In genomic region chr19:44989567-44990495, GRCm38 (mm10) we compare ENCODE assay signal across 9 mouse cellular contexts. TPM values are rescaled to one million over a fixed set of nuclear protein-coding genes. Genes with fewer than 3 reads are reported as not detected.
A peak's percentile ranks its signal among the peaks of the same experiment; 100 is the strongest.
DNase-seq lines count a peak whose midpoint lies in the region; ATAC-seq lines count a peak whose summit lies in the region.
"Had no signal": no experiment of that assay in that cellular context is flagged by ENCODE, and none has a peak within 500 bp of the region (broad histone marks: within the 10 kb centered on the region; RNA-seq: fewer than 3 reads in every experiment).

No protein-coding gene starts in this region.

- DNase-seq in layer of hippocampus, adult 11-12 months (ENCODE audit: low spot score) = peak; percentile 6
- DNase-seq in layer of hippocampus, adult 18-20 months (ENCODE audit: low spot score in 2 of 2) = no peak
- no peak for DNase-seq in embryonic facial prominence, embryonic 10.5 days (ENCODE audit: low spot score)
- peak; percentile 65 for DNase-seq in intestine, embryonic 14.5 days (ENCODE audit: low spot score)
- no peak for DNase-seq in liver, embryonic 13.5 days
- no peak for DNase-seq in urinary bladder, adult 2 months (ENCODE audit: low spot score)
- no peak for DNase-seq in left cerebral cortex, adult 11 months (ENCODE audit: low spot score)
- no peak for DNase-seq in ovary, postnatal 14 days (ENCODE audit: low spot score)

- H3K4me1 ChIP-seq in embryonic facial prominence, embryonic 10.5 days = peaks cover 55% of the 10 kb centered on the region
- H3K4me1 ChIP-seq in intestine, embryonic 14.5 days (replicated peaks; ENCODE audit: control insufficient read depth, insufficient read depth, low read length) = peaks cover 16% of the 10 kb centered on the region
- H3K4me1 ChIP-seq in liver, embryonic 13.5 days (replicated peaks) = peaks cover 39% of the 10 kb centered on the region

- peak overlapping the region; percentile 98 for H3K4me2 ChIP-seq in intestine, embryonic 14.5 days (ENCODE audit: low read length)
- peak overlapping the region; percentile 69 for H3K4me2 ChIP-seq in liver, embryonic 13.5 days

- no peaks in the 10 kb centered on the region for H3K9me3 ChIP-seq in embryonic facial prominence, embryonic 10.5 days
- no peaks in the 10 kb centered on the region for H3K9me3 ChIP-seq in intestine, embryonic 14.5 days (ENCODE audit: control insufficient read depth, low read length)
- H3K9me3 ChIP-seq in liver, embryonic 13.5 days (replicated peaks) = no peaks in the 10 kb centered on the region

- H3K27me3 ChIP-seq in embryonic facial prominence, embryonic 10.5 days (replicated peaks; ENCODE audit: low read depth, poor library complexity, severe bottlenecking) = 0 out of 2 replicates have a peak, but pooled peaks cover 18% of the 10 kb centered on the region
- no peaks in the 10 kb centered on the region for H3K27me3 ChIP-seq in intestine, embryonic 14.5 days (replicated peaks; ENCODE audit: control insufficient read depth, insufficient read depth, low read length)
- H3K27me3 ChIP-seq in liver, embryonic 13.5 days = peaks cover 47% of the 10 kb centered on the region

- WGBS in embryonic facial prominence, embryonic 10.5 days = 6% methylated on average over 22 of the region's 22 CpGs
- WGBS in intestine, embryonic 14.5 days = 5% methylated on average over 22 of the region's 22 CpGs
- WGBS in liver, embryonic 13.5 days (ENCODE audit: insufficient replicate concordance) = 15% methylated on average over 22 of the region's 22 CpGs

- ATAC-seq in intestine, embryonic 14.5 days (replicated peaks; ENCODE audit: low FRiP score, low TSS enrichment, low read depth) = no peak
- ATAC-seq in liver, embryonic 13.5 days (ENCODE audit: low read depth) = no peak

- H3K36me3 ChIP-seq in embryonic facial prominence, embryonic 10.5 days (replicated peaks) = peaks cover 11% of the 10 kb centered on the region; the same call in 1 of the 2 replicates
- H3K36me3 ChIP-seq in intestine, embryonic 14.5 days (ENCODE audit: control insufficient read depth, insufficient read depth, low read length) = peaks cover 16% of the 10 kb centered on the region; the same call in 1 of the 2 replicates
- 0 out of 2 replicates have a peak, but pooled peaks cover 1% of the 10 kb centered on the region for H3K36me3 ChIP-seq in liver, embryonic 13.5 days

- H3K9ac ChIP-seq in intestine, embryonic 14.5 days (ENCODE audit: low read length) = peak overlapping the region; percentile 74
- peak overlapping the region; percentile 61 for H3K9ac ChIP-seq in liver, embryonic 13.5 days

- H3K27ac ChIP-seq in embryonic facial prominence, embryonic 10.5 days (replicated peaks) = peak overlapping the region; percentile 89
- H3K27ac ChIP-seq in intestine, embryonic 14.5 days (ENCODE audit: low read depth) = peak overlapping the region; percentile 67
- peak overlapping the region; percentile 73 for H3K27ac ChIP-seq in liver, embryonic 13.5 days
- H3K27ac ChIP-seq: macrophage had no signal

- H3K4me3 ChIP-seq in embryonic facial prominence, embryonic 10.5 days = peak overlapping the region; percentile 87
- H3K4me3 ChIP-seq in intestine, embryonic 14.5 days (ENCODE audit: low read depth, low read length) = peak overlapping the region; percentile 68
- peak overlapping the region; percentile 60 for H3K4me3 ChIP-seq in liver, embryonic 13.5 days (replicated peaks)

RNA-seq across cellular contexts. Expression of gene Sema4g, which starts 0.9 kb away (rescaled TPM):
- 10 to 100 TPM; 19.1 to 20.8 TPM for total RNA-seq in layer of hippocampus, adult 18-20 months (2021)
- 3.7 and 4.8 TPM in 2 replicates for polyA plus RNA-seq in embryonic facial prominence, embryonic 10.5 days (2016; fragmentation: Nextera tagmentation; extraction: Ambion mirVana)
- polyA plus RNA-seq in intestine, embryonic 14.5 days (2014; fragmentation: Nextera tagmentation; extraction: Ambion mirVana) = 14.5 and 16.3 TPM in 2 replicates
- 2.2 and 2.5 TPM in 2 replicates for polyA plus RNA-seq in liver, embryonic 13.5 days (2015; fragmentation: Nextera tagmentation; extraction: Ambion mirVana)
- 61.6 and 68.4 TPM in 2 replicates for polyA plus RNA-seq in urinary bladder, adult 2 months (2012; rRNA removed)

RNA-seq across cellular contexts. Expression of gene Twnk, which starts 15.6 kb away (rescaled TPM):
- total RNA-seq in layer of hippocampus, adult 18-20 months (2021) = 10 to 100 TPM; 15.6 to 16.5 TPM
- polyA plus RNA-seq in embryonic facial prominence, embryonic 10.5 days (2016; fragmentation: Nextera tagmentation; extraction: Ambion mirVana) = 40.9 and 41.8 TPM in 2 replicates
- polyA plus RNA-seq in intestine, embryonic 14.5 days (2014; fragmentation: Nextera tagmentation; extraction: Ambion mirVana) = 16.7 and 18.4 TPM in 2 replicates
- 13.2 and 14.3 TPM in 2 replicates for polyA plus RNA-seq in liver, embryonic 13.5 days (2015; fragmentation: Nextera tagmentation; extraction: Ambion mirVana)
- 11.1 and 13.9 TPM in 2 replicates for polyA plus RNA-seq in urinary bladder, adult 2 months (2012; rRNA removed)

RNA-seq across cellular contexts. Expression of gene Mrpl43, which starts 16.4 kb away (rescaled TPM):
- total RNA-seq in layer of hippocampus, adult 18-20 months (2021) = 10 to 100 TPM; 40.6 to 42.2 TPM
- polyA plus RNA-seq in embryonic facial prominence, embryonic 10.5 days (2016; fragmentation: Nextera tagmentation; extraction: Ambion mirVana) = 70.6 and 74.8 TPM in 2 replicates
- polyA plus RNA-seq in intestine, embryonic 14.5 days (2014; fragmentation: Nextera tagmentation; extraction: Ambion mirVana) = 65.4 and 70.3 TPM in 2 replicates
- polyA plus RNA-seq in liver, embryonic 13.5 days (2015; fragmentation: Nextera tagmentation; extraction: Ambion mirVana) = 40.2 and 42.4 TPM in 2 replicates
- polyA plus RNA-seq in urinary bladder, adult 2 months (2012; rRNA removed) = 54.6 and 64.0 TPM in 2 replicates

RNA-seq across cellular contexts. Expression of gene Lzts2, which starts 24.4 kb away (rescaled TPM):
- total RNA-seq in layer of hippocampus, adult 18-20 months (2021) = 10 to 100 TPM; 32.0 to 35.6 TPM
- polyA plus RNA-seq in embryonic facial prominence, embryonic 10.5 days (2016; fragmentation: Nextera tagmentation; extraction: Ambion mirVana) = 69.8 and 75.0 TPM in 2 replicates
- polyA plus RNA-seq in intestine, embryonic 14.5 days (2014; fragmentation: Nextera tagmentation; extraction: Ambion mirVana) = 50.6 and 52.1 TPM in 2 replicates
- polyA plus RNA-seq in liver, embryonic 13.5 days (2015; fragmentation: Nextera tagmentation; extraction: Ambion mirVana) = 6.9 and 8.3 TPM in 2 replicates
- polyA plus RNA-seq in urinary bladder, adult 2 months (2012; rRNA removed) = 54.3 and 71.9 TPM in 2 replicates

RNA-seq across cellular contexts. Expression of gene Pdzd7, which starts 55.7 kb away (rescaled TPM):
- 1 to 10 TPM; 1.8 to 2.6 TPM for total RNA-seq in layer of hippocampus, adult 18-20 months (2021)
- 0.27 and 0.65 TPM in 2 replicates for polyA plus RNA-seq in embryonic facial prominence, embryonic 10.5 days (2016; fragmentation: Nextera tagmentation; extraction: Ambion mirVana)
- polyA plus RNA-seq in intestine, embryonic 14.5 days (2014; fragmentation: Nextera tagmentation; extraction: Ambion mirVana) = 0.42 and 0.55 TPM in 2 replicates
- not detected in 2 replicates for polyA plus RNA-seq in liver, embryonic 13.5 days (2015; fragmentation: Nextera tagmentation; extraction: Ambion mirVana)
- 0.99 and 1.1 TPM in 2 replicates for polyA plus RNA-seq in urinary bladder, adult 2 months (2012; rRNA removed)
- polyA plus RNA-seq: macrophage had no signal

Comparison
In these comparisons a context has a peak if more than half of its experiments do, and no peak if none do; other contexts are left out.
1. DNase-seq: peak in layer of hippocampus, adult 11-12 months (single experiment) and intestine, embryonic 14.5 days (single experiment); none in layer of hippocampus, adult 18-20 months (0 of 2), embryonic facial prominence, embryonic 10.5 days (single experiment), liver, embryonic 13.5 days (single experiment), urinary bladder, adult 2 months (single experiment), left cerebral cortex, adult 11 months (single experiment) and ovary, postnatal 14 days (single experiment).
2. Peak in every context shown above with its lines, with median percentiles within 50 percentile points of each other: H3K27ac ChIP-seq and H3K4me3 ChIP-seq.